Mouse (Mus musculus): ENCODE results near the gene Pde11a. TPM values are rescaled to one million over a fixed set of nuclear protein-coding genes. Genes with fewer than 3 reads are reported as not detected.

Pde11a gene
- polyA plus RNA-seq, 1 experiment from 2014 or later, result 0.52 TPM

- Histone ChIP-seq H3K36me3 (ENCODE audit: control insufficient read depth, insufficient read depth, low read length) (no peaks in the 10 kb centered on the region), H3K4me1 (ENCODE audit: control insufficient read depth, insufficient read depth, low read length) (peaks cover 3% of the 10 kb centered on the region; the same call in 1 of the 2 replicates), H3K27ac (replicated peaks; ENCODE audit: low read depth, low read length) (no peak overlapping the region), H3K9me3 (ENCODE audit: control insufficient read depth, low read length) (no peaks in the 10 kb centered on the region), H3K9ac (ENCODE audit: low read length) (no peak overlapping the region), H3K4me3 (ENCODE audit: low read depth, low read length) (no peak overlapping the region), H3K27me3 (ENCODE audit: control insufficient read depth, insufficient read depth, low read length) (no peaks in the 10 kb centered on the region), H3K4me2 (ENCODE audit: low read depth, severe bottlenecking) (no peak overlapping the region)
- 95% methylated on average over 5 of the region's 5 CpGs for WGBS
- DNase-seq (ENCODE audit: low spot score) (no peak), ATAC-seq (ENCODE audit: insufficient number of reproducible peaks, low FRiP score, low TSS enrichment, low read depth) (no peak)
Measured at GRCm38 (mm10) chr2:76095861-76096260, 242.7 kb downstream of the Pde11a start.

- H3K4me2 ChIP-seq (ENCODE audit: low read depth, severe bottlenecking), result no peak overlapping the region
- DNase-seq (ENCODE audit: low spot score) (no peak), ATAC-seq (ENCODE audit: insufficient number of reproducible peaks, low FRiP score, low TSS enrichment, low read depth) (no peak)
Measured at GRCm38 (mm10) chr2:76090506-76090905, 248.1 kb downstream of the Pde11a start.

GRCm38 (mm10) chr2:76088844-76089243 is 249.7 kb downstream of the Pde11a start:
- no peak overlapping the region for H3K9ac ChIP-seq (ENCODE audit: low read length)
- DNase-seq (ENCODE audit: low spot score), result no peak

More at GRCm38 (mm10) chr2:76090506-76090905, 248.1 kb downstream of the Pde11a start:
- Histone ChIP-seq H3K4me1 (ENCODE audit: control insufficient read depth, insufficient read depth, low read length) (0 out of 2 replicates have a peak, but pooled peaks cover 3% of the 10 kb centered on the region), H3K9me3 (ENCODE audit: control insufficient read depth, low read length) (no peaks in the 10 kb centered on the region), H3K4me3 (ENCODE audit: low read depth, low read length) (no peak overlapping the region), H3K36me3 (ENCODE audit: control insufficient read depth, insufficient read depth, low read length) (no peaks in the 10 kb centered on the region), H3K27ac (replicated peaks; ENCODE audit: low read depth, low read length) (no peak overlapping the region), H3K27me3 (ENCODE audit: control insufficient read depth, insufficient read depth, low read length) (no peaks in the 10 kb centered on the region), H3K9ac (ENCODE audit: low read length) (no peak overlapping the region)

GRCm38 (mm10) chr2:76088413-76088812 is 250.2 kb downstream of the Pde11a start:
- no peak overlapping the region for H3K9ac ChIP-seq (ENCODE audit: low read length)
- H3K4me2 ChIP-seq (ENCODE audit: low read depth, severe bottlenecking), result no peak overlapping the region
- 85% methylated on average over 5 of the region's 5 CpGs for WGBS
- no peaks in the 10 kb centered on the region for H3K4me1 ChIP-seq (ENCODE audit: control insufficient read depth, insufficient read depth, low read length)
- H3K27me3 ChIP-seq (ENCODE audit: control insufficient read depth, insufficient read depth, low read length), result no peaks in the 10 kb centered on the region
- no peaks in the 10 kb centered on the region for H3K36me3 ChIP-seq (ENCODE audit: control insufficient read depth, insufficient read depth, low read length)
- H3K27ac ChIP-seq (replicated peaks; ENCODE audit: low read depth, low read length), result no peak overlapping the region
- no peak overlapping the region for H3K4me3 ChIP-seq (ENCODE audit: low read depth, low read length)
- no peaks in the 10 kb centered on the region for H3K9me3 ChIP-seq (ENCODE audit: control insufficient read depth, low read length)
- DNase-seq (ENCODE audit: low spot score), result no peak
- ATAC-seq (ENCODE audit: insufficient number of reproducible peaks, low FRiP score, low TSS enrichment, low read depth), result no peak

More at GRCm38 (mm10) chr2:76088844-76089243, 249.7 kb downstream of the Pde11a start:
- H3K27ac ChIP-seq (replicated peaks; ENCODE audit: low read depth, low read length), result no peak overlapping the region
- no peak for ATAC-seq (ENCODE audit: insufficient number of reproducible peaks, low FRiP score, low TSS enrichment, low read depth)
- H3K4me2 ChIP-seq (ENCODE audit: low read depth, severe bottlenecking), result no peak overlapping the region
- no peaks in the 10 kb centered on the region for H3K9me3 ChIP-seq (ENCODE audit: control insufficient read depth, low read length)
- no peaks in the 10 kb centered on the region for H3K4me1 ChIP-seq (ENCODE audit: control insufficient read depth, insufficient read depth, low read length)
- H3K36me3 ChIP-seq (ENCODE audit: control insufficient read depth, insufficient read depth, low read length), result no peaks in the 10 kb centered on the region
- H3K27me3 ChIP-seq (ENCODE audit: control insufficient read depth, insufficient read depth, low read length), result no peaks in the 10 kb centered on the region
- H3K4me3 ChIP-seq (ENCODE audit: low read depth, low read length), result no peak overlapping the region
- 61% methylated on average over 4 of the region's 4 CpGs for WGBS

- H3K4me1 ChIP-seq (ENCODE audit: control insufficient read depth, insufficient read depth, low read length), result peaks cover 2% of the 10 kb centered on the region; the same call in 1 of the 2 replicates
- no peaks in the 10 kb centered on the region for H3K9me3 ChIP-seq (ENCODE audit: control insufficient read depth, low read length)
- H3K27me3 ChIP-seq (ENCODE audit: control insufficient read depth, insufficient read depth, low read length), result no peaks in the 10 kb centered on the region
- H3K27ac ChIP-seq (replicated peaks; ENCODE audit: low read depth, low read length), result no peak overlapping the region
- H3K4me2 ChIP-seq (ENCODE audit: low read depth, severe bottlenecking), result no peak overlapping the region
- H3K36me3 ChIP-seq (ENCODE audit: control insufficient read depth, insufficient read depth, low read length), result no peaks in the 10 kb centered on the region
- DNase-seq (ENCODE audit: low spot score), result no peak
- H3K9ac ChIP-seq (ENCODE audit: low read length), result no peak overlapping the region
- no peak for ATAC-seq (ENCODE audit: insufficient number of reproducible peaks, low FRiP score, low TSS enrichment, low read depth)
- 55% methylated on average over 3 of the region's 3 CpGs for WGBS
- H3K4me3 ChIP-seq (ENCODE audit: low read depth, low read length), result no peak overlapping the region
Measured at GRCm38 (mm10) chr2:76087170-76087569, 251.4 kb downstream of the Pde11a start.

GRCm38 (mm10) chr2:76084982-76085381 is 253.6 kb downstream of the Pde11a start:
- H3K27me3 ChIP-seq (ENCODE audit: control insufficient read depth, insufficient read depth, low read length), result no peaks in the 10 kb centered on the region
- DNase-seq (ENCODE audit: low spot score) (no peak), ATAC-seq (ENCODE audit: insufficient number of reproducible peaks, low FRiP score, low TSS enrichment, low read depth) (no peak)
- no peaks in the 10 kb centered on the region for H3K9me3 ChIP-seq (ENCODE audit: control insufficient read depth, low read length)
- H3K4me3 ChIP-seq (ENCODE audit: low read depth, low read length), result no peak overlapping the region
- 92% methylated on average over 4 of the region's 4 CpGs for WGBS
- H3K36me3 ChIP-seq (ENCODE audit: control insufficient read depth, insufficient read depth, low read length), result no peaks in the 10 kb centered on the region
- H3K27ac ChIP-seq (replicated peaks; ENCODE audit: low read depth, low read length), result no peak overlapping the region
- no peak overlapping the region for H3K4me2 ChIP-seq (ENCODE audit: low read depth, severe bottlenecking)
- H3K9ac ChIP-seq (ENCODE audit: low read length), result no peak overlapping the region
- H3K4me1 ChIP-seq (ENCODE audit: control insufficient read depth, insufficient read depth, low read length), result peaks cover 8% of the 10 kb centered on the region; the same call in 1 of the 2 replicates

- H3K27ac ChIP-seq (replicated peaks; ENCODE audit: low read depth, low read length), result no peak overlapping the region
- H3K9ac ChIP-seq (ENCODE audit: low read length), result no peak overlapping the region
- H3K27me3 ChIP-seq (ENCODE audit: control insufficient read depth, insufficient read depth, low read length), result no peaks in the 10 kb centered on the region
- H3K4me3 ChIP-seq (ENCODE audit: low read depth, low read length), result no peak overlapping the region
- 80% methylated on average over 3 of the region's 3 CpGs for WGBS
- DNase-seq (ENCODE audit: low spot score) (no peak), ATAC-seq (ENCODE audit: insufficient number of reproducible peaks, low FRiP score, low TSS enrichment, low read depth) (no peak)
- peaks cover 8% of the 10 kb centered on the region; the same call in 1 of the 2 replicates for H3K4me1 ChIP-seq (ENCODE audit: control insufficient read depth, insufficient read depth, low read length)
- no peaks in the 10 kb centered on the region for H3K9me3 ChIP-seq (ENCODE audit: control insufficient read depth, low read length)
- H3K4me2 ChIP-seq (ENCODE audit: low read depth, severe bottlenecking), result no peak overlapping the region
- no peaks in the 10 kb centered on the region for H3K36me3 ChIP-seq (ENCODE audit: control insufficient read depth, insufficient read depth, low read length)
Measured at GRCm38 (mm10) chr2:76083901-76084300, 254.7 kb downstream of the Pde11a start.

- ATAC-seq (ENCODE audit: insufficient number of reproducible peaks, low FRiP score, low TSS enrichment, low read depth) (no peak), DNase-seq (ENCODE audit: low spot score) (no peak)
- Histone ChIP-seq H3K9ac (ENCODE audit: low read length) (no peak overlapping the region), H3K4me2 (ENCODE audit: low read depth, severe bottlenecking) (no peak overlapping the region), H3K27me3 (ENCODE audit: control insufficient read depth, insufficient read depth, low read length) (no peaks in the 10 kb centered on the region), H3K9me3 (ENCODE audit: control insufficient read depth, low read length) (no peaks in the 10 kb centered on the region), H3K36me3 (ENCODE audit: control insufficient read depth, insufficient read depth, low read length) (no peaks in the 10 kb centered on the region), H3K4me3 (ENCODE audit: low read depth, low read length) (no peak overlapping the region), H3K27ac (replicated peaks; ENCODE audit: low read depth, low read length) (no peak overlapping the region), H3K4me1 (ENCODE audit: control insufficient read depth, insufficient read depth, low read length) (peaks cover 11% of the 10 kb centered on the region; the same call in 1 of the 2 replicates)
- 94% methylated on average over 2 of the region's 2 CpGs for WGBS
Measured at GRCm38 (mm10) chr2:76083396-76083795, 255.2 kb downstream of the Pde11a start.

GRCm38 (mm10) chr2:76081991-76082390 is 256.6 kb downstream of the Pde11a start:
- WGBS, result 23% methylated on average over 5 of the region's 5 CpGs

More at GRCm38 (mm10) chr2:76081991-76082390, 256.6 kb downstream of the Pde11a start:
- Histone ChIP-seq H3K27ac (replicated peaks; ENCODE audit: low read depth, low read length) (no peak overlapping the region), H3K27me3 (ENCODE audit: control insufficient read depth, insufficient read depth, low read length) (no peaks in the 10 kb centered on the region), H3K4me1 (ENCODE audit: control insufficient read depth, insufficient read depth, low read length) (peaks cover 11% of the 10 kb centered on the region; the same call in 1 of the 2 replicates), H3K36me3 (ENCODE audit: control insufficient read depth, insufficient read depth, low read length) (no peaks in the 10 kb centered on the region), H3K9ac (ENCODE audit: low read length) (no peak overlapping the region), H3K4me3 (ENCODE audit: low read depth, low read length) (no peak overlapping the region), H3K9me3 (ENCODE audit: control insufficient read depth, low read length) (no peaks in the 10 kb centered on the region), H3K4me2 (ENCODE audit: low read depth, severe bottlenecking) (no peak overlapping the region)
- no peak for DNase-seq (ENCODE audit: low spot score)
- no peak for ATAC-seq (ENCODE audit: insufficient number of reproducible peaks, low FRiP score, low TSS enrichment, low read depth)

Measured in limb, embryonic 11.5 days (tissue).